ENCODE assay signal across 8 mouse cellular contexts in the genomic region with DNA sequence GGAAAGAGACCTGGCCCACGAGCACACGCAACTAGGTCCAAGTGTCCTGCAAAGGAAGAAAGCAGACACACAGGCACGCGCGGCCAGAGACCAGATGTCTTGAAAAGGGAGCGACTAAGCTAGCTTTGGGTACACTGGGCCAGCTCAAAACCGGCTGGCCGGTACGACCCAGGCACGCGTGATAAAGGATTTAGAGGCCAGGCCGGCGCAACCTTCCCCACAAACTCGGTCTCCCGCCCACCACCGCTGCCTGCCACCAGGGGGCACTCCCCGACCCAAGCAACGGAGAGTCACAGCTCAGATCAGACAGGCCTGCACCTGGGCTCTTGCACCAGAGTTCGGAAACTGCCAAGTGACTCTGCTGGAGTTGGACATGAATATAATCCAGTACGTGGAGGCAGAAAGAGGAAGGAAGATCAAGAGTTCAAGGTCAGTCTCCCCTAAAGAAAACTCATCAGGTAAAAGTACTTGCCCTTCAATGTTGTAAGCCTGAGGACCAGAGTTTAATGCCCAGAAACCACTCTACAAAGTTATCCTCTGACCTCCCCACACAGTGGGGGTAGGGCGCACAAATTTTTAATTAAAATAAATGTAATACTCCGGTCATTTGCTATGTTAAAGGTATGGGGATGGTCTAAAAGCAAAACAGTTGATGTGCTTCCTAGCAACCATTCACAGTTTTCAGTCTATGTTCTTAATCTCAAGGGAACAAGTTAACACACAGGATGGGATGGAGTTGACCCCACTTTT. TPM values are rescaled to one million over a fixed set of nuclear protein-coding genes. Genes with fewer than 3 reads are reported as not detected.
A peak's percentile ranks its signal among the peaks of the same experiment; 100 is the strongest.
DNase-seq lines count a peak whose midpoint lies in the region; ATAC-seq lines count a peak whose summit lies in the region.

No protein-coding gene starts in this region.

- DNase-seq in T-cell, adult 2 months (ENCODE audit: low spot score) = peak; percentile 87
- peak; percentile 86 to 89 for DNase-seq in cerebellum, postnatal 36 days
- DNase-seq in frontal cortex, postnatal 36 days (ENCODE audit: low spot score in 2 of 2) = peak; percentile 76 to 78
- peak; percentile 78 to 81 for DNase-seq in left cerebral cortex, adult 18-20 months (ENCODE audit: low spot score in 2 of 2)
- DNase-seq in retina, postnatal 7 days (ENCODE audit: low read depth, low spot score) = peak; percentile 56
- peak; percentile 89 for DNase-seq in urinary bladder, adult 2 months (ENCODE audit: low spot score)

- H3K9ac ChIP-seq in hindbrain, embryonic 15.5 days = peak overlapping the region; percentile 41

- H3K79me2 ChIP-seq in macrophage (ENCODE audit: inconsistent target) = no peaks in the 10 kb centered on the region

- no peaks in the 10 kb centered on the region for H3K36me3 ChIP-seq in hindbrain, embryonic 15.5 days
- H3K36me3 ChIP-seq in macrophage (ENCODE audit: inconsistent target) = no peaks in the 10 kb centered on the region

- no peak overlapping the region for H3K27ac ChIP-seq in hindbrain, embryonic 15.5 days (replicated peaks)
- peak overlapping the region; percentile 81 for H3K27ac ChIP-seq in macrophage

- no peaks in the 10 kb centered on the region for H3K27me3 ChIP-seq in hindbrain, embryonic 15.5 days

- peaks cover 8% of the 10 kb centered on the region; the same call in 1 of the 2 replicates for H3K4me1 ChIP-seq in hindbrain, embryonic 15.5 days (replicated peaks)

- no peaks in the 10 kb centered on the region for H3K9me3 ChIP-seq in hindbrain, embryonic 15.5 days

- WGBS in hindbrain, embryonic 15.5 days = 8% methylated on average over 22 of the region's 22 CpGs
- 8% methylated on average over 22 of the region's 22 CpGs for WGBS in macrophage (ENCODE audit: missing documents)

- peak overlapping the region; percentile 84 for H3K4me2 ChIP-seq in hindbrain, embryonic 15.5 days

- peak overlapping the region; percentile 41 for H3K4me3 ChIP-seq in hindbrain, embryonic 15.5 days
- H3K4me3 ChIP-seq in macrophage (ENCODE audit: inconsistent target) = peak overlapping the region; percentile 67

- ATAC-seq in hindbrain, embryonic 15.5 days (ENCODE audit: low FRiP score, low read depth) = peak; percentile 79

RNA-seq across cellular contexts. Expression of a gene that starts 26.1 kb away (rescaled TPM):
- polyA plus RNA-seq in hindbrain, embryonic 15.5 days (2015; fragmentation: Nextera tagmentation; extraction: Ambion mirVana) = 2.3 and 3.3 TPM in 2 replicates
- 10 to 100 TPM; 14.3 to 15.3 TPM for total RNA-seq in left cerebral cortex, adult 18-20 months (2021)
- total RNA-seq in macrophage (2018; cell fraction: chromatin; rRNA removed) = 10 to 100 TPM; 10.4 to 46.3 (median 25.4) TPM
- total RNA-seq in macrophage (2018; cell fraction: cytosol; rRNA removed) = 10 to 100 TPM in 10 of 26 experiments, 1 to 10 TPM in 16; 3.8 to 15.6 (median 7.4) TPM
- 10 to 100 TPM in 21 of 26 experiments, 1 to 10 TPM in 5; 5.0 to 38.0 (median 13.8) TPM for total RNA-seq in macrophage (2018; cell fraction: nucleus; rRNA removed)
- 5.6 to 8.3 TPM (median 7.6 TPM) in 3 replicates for polyA plus RNA-seq in macrophage (2018)
- 11.7 and 12.5 TPM in 2 replicates for polyA plus RNA-seq in urinary bladder, adult 2 months (2012; rRNA removed)
